Mouse (Mus musculus) liver, adult 2 months (tissue): Measurements from ENCODE around the gene Lrrc49.

Experiments
- CTCF ChIP-seq: fragments of 200-500 bp; IDR thresholded peaks from 2 replicates; pipeline ENCODE4 v1.5.1; 2011; ENCODE audit warnings: low read depth, low read length, control low read depth
- POLR2A ChIP-seq: fragments of 200-500 bp; IDR thresholded peaks from 2 replicates; pipeline ENCODE4 v1.6.1; 2011; ENCODE audit warnings: low read length, control low read depth; ENCODE audit not compliant: insufficient read depth; ENCODE audit errors: extremely low read depth

- TF ChIP-seq CTCF (no peak), POLR2A (no peak)
Measured at GRCm38 (mm10) chr9:60528269-60528668, 159.7 kb downstream of the Lrrc49 start.
